Mouse (Mus musculus) frontal cortex, postnatal 25 days (tissue): ENCODE data around the gene Suclg2.
"Not testable (repeated sequence)": the region's sequence is repeated elsewhere in the genome, so short reads cannot be mapped to it uniquely, and the experiment has no call there.

Experiments used
- DNase-seq, 2 experiments: peaks; one replicate each; pipeline ENCODE4 v3.0.0; 2022; ENCODE audit warnings: low spot score in 2 of 2

Gene Suclg2

GRCm38 (mm10) chr6:95621821-95622220, 96.8 kb downstream of the Suclg2 start:
- no peak for DNase-seq

DNA sequence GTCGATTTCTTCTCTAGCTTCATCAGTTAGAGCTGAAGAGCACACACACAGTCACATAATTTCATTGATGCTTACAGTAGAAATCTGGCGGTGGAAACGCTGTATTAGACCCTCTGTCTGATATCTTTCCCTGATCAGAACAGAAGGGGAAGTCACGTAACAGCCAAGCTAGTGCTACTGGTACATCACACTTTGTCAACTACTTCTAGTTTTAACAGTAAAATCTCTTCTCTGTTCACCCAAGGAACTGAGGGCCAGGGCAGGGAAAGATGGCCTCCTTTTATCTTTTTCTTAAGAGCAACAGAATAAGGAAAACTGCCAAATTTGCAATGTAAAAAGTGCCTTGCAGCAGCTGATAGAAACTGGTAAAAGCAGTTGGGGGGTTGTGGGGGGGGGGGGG, 97.8 kb downstream of the Suclg2 start:
- no peak for DNase-seq

DNA sequence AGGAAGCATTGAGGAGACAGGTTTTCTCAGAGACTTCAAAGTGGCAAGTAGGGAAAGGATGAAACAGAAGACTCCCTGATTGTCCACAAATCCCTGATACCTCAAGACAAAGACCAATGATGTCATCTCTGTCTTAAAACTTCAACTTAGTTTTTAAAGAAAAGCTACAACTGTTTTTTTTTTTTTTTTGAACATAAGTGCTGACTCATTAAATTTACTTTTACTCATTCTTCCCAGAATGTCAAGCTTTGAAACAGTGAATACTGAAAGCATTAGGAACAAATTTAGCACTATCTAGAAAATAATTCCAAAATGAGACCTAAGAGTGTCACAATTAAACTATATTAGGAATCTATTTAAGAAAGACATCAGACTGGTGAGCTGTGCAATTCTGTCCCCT, 98.8 kb downstream of the Suclg2 start:
- no peak for DNase-seq

- no peak for DNase-seq
Measured at GRCm38 (mm10) chr6:95618434-95618833, 100.2 kb downstream of the Suclg2 start.

DNA sequence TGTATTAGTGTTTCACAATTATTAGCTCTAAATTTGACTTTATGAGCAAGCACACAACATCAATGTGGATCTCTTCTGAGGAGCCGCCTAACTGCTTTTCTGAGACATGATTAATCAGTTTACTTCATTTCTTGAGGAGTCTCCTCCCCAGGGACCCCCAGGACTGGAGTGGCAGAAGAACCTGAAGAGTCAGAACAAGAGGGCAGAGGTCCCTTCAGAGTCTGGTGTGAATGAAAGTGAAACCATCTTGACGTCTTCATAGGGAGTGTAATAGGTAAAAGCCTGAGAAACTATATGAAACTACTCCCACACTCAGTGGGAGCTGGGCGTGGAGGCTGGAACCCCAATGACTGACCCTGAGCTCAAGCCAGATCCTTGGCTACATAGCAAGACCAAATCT, 105.4 kb downstream of the Suclg2 start:
- no peak for DNase-seq

- no peak for DNase-seq
Measured at GRCm38 (mm10) chr6:95612412-95613022, 106.1 kb downstream of the Suclg2 start.

DNA sequence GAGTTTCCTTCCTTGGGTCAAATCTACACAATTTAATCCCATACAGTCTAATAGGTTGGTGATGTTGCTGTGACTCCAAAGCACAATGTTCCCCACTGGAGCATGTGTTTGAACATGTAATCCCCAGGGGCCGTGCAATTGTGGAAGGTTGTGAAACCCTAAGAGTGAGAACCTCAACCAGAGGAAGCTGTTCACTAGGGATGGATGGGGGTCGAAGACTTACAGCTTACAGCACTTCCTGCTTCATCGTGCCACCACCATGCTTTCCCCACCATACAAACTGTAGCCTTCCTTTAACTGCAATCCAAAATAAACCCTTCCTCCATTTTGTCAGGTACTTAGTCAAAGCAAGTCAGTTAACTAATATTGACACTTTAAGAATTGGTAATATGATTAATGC, 107.5 kb downstream of the Suclg2 start:
- DNase-seq: no peak

DNA sequence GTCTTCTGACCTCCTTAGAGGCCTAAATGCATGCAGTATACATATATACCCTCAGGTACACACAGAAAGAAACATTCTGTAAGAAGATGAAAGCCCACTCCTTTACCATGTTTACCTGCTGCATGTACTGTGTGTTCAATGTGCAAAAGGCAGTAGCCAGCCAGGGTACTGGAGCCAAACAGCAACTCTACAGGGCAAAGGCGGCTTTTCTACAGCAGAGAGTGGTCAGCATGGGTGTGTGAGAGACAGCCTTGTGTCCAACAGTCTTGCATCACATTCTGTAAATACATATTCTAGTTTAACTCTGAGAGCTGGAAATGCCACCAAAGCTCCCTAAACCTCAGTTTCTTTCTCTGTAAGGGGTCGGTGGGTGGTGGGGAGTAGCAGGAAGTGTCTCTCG, 110.5 kb downstream of the Suclg2 start:
- DNase-seq: no peak

DNA sequence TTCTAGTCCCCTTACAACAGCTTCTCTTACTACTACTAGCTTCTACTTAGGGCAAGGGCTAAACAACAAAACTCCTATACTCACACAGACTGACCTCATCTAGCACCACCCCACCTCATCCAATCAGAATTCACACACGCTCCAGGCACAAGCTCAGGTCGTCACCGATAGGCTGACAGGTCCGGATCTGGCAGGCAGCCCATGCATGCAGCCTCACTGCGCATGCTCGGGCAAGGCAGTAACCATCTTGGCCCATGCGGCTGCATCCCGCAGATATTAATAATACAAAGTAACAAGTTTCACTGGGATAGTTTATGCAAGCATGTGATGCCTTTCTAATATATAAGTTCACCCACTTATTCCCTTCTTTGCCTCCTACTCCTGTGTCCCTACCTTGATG, 117.9 kb downstream of the Suclg2 start:
- DNase-seq: not testable (repeated sequence)

DNA sequence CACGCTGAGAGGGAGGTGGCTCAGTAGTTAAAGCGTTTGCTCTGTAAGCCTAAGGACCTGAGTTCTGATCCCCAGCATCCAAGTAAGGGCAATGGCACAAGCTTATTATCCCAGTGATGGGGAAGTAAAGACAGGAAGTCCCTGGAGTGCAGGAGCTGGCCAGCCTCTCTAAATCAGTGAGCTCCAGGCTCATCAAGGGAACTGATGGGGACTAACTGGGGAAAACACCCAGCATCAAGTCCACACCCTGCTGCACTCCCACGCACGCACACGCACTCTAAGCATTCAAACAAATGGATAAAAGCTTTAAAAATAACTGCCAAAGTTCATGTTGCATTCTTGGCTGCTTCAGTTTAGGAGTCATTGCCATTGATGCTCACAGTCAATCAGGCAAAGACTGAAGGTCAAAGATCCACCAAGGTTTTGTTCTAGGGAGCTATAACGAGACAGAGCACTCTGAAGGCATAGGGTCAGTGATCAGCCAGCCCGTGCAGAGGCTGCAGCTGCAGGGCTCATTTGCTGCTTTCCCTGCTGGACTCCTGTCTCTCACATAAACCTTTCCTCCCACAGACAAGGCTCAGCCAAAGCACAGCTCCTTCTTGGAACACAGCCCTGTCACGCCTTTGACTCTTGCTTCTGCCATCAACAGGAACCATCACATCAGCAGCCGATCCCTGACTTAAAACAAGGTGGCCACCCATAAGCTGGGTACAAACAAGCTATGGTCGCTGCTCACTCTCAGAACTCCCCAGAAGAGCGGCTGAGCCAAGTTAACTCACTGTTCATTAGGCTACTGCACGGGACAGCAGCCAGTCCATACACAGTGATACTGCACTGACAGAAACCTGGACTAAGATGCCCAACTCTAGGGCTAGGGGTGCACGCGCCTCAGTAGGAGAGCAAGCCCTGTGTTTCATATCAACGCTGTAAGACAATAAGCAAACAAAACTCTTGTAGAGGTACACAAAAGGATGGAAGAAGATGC, 121.5 kb downstream of the Suclg2 start:
- no peak for DNase-seq

DNA sequence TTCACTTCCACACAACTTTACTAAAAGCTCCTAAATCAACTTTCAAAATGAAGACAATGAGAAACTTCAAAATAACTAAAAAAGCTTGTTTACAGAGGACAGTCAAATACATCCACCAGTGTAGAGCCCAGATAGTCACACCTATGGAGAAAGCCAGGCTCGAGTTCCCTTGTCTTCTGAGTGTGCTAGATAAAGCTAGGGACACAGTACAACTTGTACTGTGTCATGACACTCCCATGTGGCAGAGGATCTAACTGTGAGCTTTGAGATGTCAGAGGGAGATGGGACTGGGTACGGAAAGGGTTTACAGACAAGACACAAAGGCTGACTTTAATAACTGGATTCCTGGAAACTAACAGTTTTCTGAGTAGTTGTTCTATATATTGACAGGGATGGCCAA, 122.7 kb downstream of the Suclg2 start:
- no peak for DNase-seq

- DNase-seq: no peak
Measured at GRCm38 (mm10) chr6:95594239-95594638, 124.4 kb downstream of the Suclg2 start.

GRCm38 (mm10) chr6:95592396-95592795, 126.2 kb downstream of the Suclg2 start:
- DNase-seq: no peak

GRCm38 (mm10) chr6:95590463-95590862, 128.1 kb downstream of the Suclg2 start:
- DNase-seq: no peak

DNA sequence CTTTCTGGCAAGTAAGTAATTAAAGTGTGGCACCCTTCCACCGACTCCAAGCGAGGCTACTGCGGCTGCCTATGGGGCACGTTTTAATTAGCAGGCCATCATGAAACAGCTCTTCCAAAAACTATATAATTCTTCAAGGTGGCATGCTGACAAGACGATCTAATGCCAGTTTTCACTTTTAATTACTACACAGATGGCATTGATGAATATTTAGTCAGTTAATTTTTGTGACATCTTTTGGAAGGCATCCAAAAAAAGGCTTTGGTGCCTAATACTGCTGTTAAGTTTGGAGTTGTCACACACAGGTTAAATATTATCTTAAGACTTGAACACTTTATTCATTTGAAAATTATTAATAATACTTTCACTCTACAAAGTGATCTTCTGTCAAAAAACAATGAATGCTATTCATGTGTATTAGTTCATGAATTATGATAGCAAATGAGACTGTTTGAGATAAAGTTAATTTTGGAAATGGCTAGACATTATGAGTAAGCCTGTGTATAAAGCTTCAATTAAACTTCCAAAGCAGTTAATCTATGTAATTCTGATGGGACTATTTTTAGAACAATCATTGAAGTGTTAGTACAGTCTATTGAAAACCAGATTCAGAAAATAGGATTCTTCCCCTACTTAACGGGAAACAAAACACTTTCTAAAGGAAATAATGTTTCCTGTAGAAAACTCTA, 131.3 kb downstream of the Suclg2 start:
- no peak for DNase-seq

- no peak for DNase-seq
Measured at GRCm38 (mm10) chr6:95581893-95582292, 136.7 kb downstream of the Suclg2 start.

GRCm38 (mm10) chr6:95579792-95580191, 138.8 kb downstream of the Suclg2 start:
- DNase-seq: no peak

DNA sequence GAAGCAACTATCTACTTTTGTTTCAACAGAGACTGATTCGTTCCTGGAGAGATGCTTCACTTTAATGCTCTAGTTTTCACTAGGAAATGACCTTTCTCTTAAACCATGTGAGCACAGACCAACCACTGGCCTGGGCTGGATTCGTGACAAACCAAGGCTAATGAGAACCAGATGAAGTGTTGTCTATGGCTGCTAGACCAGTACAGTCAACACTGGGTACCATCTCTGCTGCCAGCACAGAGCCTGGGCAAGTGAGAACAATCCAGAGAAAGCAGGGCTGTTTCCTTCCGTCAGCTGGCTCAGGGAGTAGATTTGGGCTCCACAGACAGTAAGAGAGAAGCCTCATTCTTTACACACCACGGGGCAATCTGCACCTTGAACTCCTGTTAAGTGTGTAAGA, 143.1 kb downstream of the Suclg2 start:
- DNase-seq: no peak

GRCm38 (mm10) chr6:95574867-95575266, 143.7 kb downstream of the Suclg2 start:
- no peak for DNase-seq

DNA sequence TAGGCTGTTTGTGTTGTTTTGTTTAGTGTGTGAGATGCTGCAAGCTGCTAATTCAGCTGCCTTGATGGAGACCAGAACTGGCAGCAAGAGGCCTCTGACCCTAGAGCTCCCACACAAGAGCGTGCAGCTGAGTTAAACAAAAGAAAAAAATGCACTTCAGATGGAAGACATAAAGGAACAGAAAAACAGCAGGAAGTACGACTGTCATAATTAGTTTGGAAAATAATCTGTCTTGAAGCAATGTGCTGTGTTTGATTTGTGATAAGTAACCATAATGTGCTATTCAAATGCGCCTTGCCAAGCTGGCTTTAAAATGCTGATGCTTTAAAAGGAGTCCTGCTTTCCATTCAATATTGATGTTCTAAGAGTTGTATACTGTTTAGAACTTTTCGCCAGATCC, 144.2 kb downstream of the Suclg2 start:
- no peak for DNase-seq

DNA sequence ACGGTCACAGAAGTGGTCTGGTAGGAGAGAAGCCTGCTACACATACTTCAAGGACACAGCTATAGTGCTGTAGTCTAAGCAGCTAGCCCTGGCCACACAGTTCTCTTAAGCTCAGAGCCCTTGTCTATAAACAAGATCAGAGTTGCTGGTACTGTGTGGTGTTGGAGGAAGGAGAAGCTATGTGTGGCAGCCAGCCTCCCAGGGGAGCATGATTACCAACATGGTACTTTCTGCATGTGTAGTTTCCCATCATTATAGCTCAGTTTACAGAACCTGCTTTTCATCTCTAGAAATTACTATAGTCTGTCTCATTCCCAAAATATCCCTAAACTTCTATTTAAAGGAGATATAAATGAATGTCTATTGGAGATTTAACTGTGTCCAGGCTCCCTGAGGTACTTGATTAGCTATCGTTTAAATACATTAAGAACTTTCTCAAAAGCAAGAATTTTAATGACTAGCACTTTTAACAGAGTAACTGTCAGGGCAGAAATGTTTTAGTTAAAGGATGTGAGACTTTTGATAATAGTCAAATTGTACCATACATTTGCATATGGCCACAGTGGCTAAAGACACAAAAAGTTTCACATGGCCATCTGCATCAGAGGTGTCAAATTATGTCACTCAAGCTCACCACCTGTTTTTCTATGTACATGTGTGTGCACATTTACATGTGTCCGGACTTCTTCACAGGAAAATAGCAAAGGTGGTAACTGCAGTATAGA, 145.4 kb downstream of the Suclg2 start:
- no peak for DNase-seq

DNA sequence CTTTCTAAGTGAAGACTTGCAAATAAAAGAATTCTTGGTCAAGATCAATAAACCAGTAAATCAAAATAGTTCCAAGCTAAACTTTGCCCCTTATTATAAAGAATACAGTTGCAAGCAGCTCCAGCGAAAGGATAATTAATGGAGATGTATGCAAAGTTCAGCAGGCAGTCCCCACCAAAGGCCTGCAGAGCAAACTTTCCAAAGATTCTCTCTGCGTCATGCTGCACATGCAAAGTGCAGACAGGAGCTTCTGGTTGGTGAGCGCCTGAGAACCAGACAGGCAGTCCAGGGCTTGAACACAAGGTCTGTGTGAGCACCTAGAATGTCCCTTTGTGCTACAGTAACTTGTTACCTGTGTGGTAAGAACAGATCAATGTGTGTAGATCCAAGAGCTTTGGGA, 147.0 kb downstream of the Suclg2 start:
- no peak for DNase-seq
